Mouse (Mus musculus): ENCODE data around the gene Ppp6r2. TPM values are rescaled to one million over a fixed set of nuclear protein-coding genes. Genes with fewer than 3 reads are reported as not detected.

Ppp6r2 gene
- polyA plus RNA-seq, 1 experiment from 2014 or later: 17.2 TPM

DNA sequence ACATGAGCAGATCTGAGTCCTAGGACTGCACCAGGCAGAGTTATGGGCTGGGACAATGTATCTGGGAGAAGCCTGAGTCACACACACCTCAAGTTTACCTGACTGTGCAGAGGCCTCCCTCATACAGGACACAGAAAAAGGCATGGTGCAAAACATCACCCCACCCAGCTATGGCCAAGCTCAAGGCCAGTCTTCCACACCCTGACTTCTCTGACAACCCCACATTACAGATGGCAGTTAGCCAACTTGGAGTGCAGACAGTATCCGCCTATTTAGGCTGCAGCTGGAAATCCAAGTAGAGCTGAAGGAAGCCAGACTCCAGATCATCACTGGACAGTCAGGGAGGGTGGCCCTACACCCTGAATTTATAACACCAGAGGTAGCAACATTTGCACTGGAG lies 85.1 kb downstream of the Ppp6r2 start:
- peak; percentile 83 for ATAC-seq (ENCODE audit: low FRiP score, low TSS enrichment)
- 7% methylated on average over 1 of the region's 1 CpGs for WGBS
- Histone ChIP-seq H3K9ac (ENCODE audit: low read length) (no peak overlapping the region), H3K36me3 (ENCODE audit: control insufficient read depth, insufficient read depth, low read length) (peaks cover 42% of the 10 kb centered on the region), H3K9me3 (ENCODE audit: control insufficient read depth, low read length) (no peaks in the 10 kb centered on the region), H3K27ac (replicated peaks) (peak overlapping the region; percentile 49; the same call in 1 of the 2 replicates), H3K27me3 (ENCODE audit: control insufficient read depth, insufficient read depth, low read length) (no peaks in the 10 kb centered on the region), H3K4me2 (replicated peaks; ENCODE audit: low read depth) (no peak overlapping the region), H3K4me3 (ENCODE audit: low read depth, low read length) (no peak overlapping the region), H3K4me1 (replicated peaks; ENCODE audit: control insufficient read depth, insufficient read depth) (no peaks in the 10 kb centered on the region; the same call in 1 of the 2 replicates)
- TF ChIP-seq CTCF (IDR thresholded peaks at IDR 0.05; ENCODE audit: low read depth): no peak
- TF ChIP-seq EP300 (optimal IDR thresholded peaks at IDR 0.05): no peak
- DNase-seq (ENCODE audit: low spot score): peak; percentile 66

DNA sequence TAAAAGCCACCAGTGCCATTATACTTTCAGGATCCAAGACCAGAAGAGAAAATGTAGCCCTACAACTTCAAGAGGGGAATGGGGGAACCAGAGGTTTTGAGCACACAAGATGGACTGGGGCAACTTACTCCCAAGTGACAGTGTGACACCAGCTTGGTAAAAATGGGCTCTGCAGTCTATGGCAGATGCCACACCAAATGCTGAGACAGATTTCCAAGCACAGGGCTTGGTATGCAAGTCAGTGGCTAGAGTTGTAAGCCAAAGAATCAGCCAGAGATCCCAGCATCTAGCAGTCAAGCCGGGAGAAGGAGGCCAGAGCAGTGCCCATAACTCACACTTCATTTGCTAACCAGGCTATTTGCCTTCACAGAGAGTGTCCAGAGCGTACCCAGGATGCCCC lies 86.3 kb downstream of the Ppp6r2 start:
- no peaks in the 10 kb centered on the region for H3K27me3 ChIP-seq (ENCODE audit: control insufficient read depth, insufficient read depth, low read length)
- ATAC-seq (ENCODE audit: low FRiP score, low TSS enrichment): no peak
- no peak for TF ChIP-seq EP300 (optimal IDR thresholded peaks at IDR 0.05)
- TF ChIP-seq CTCF (IDR thresholded peaks at IDR 0.05; ENCODE audit: low read depth): no peak
- no peak for DNase-seq (ENCODE audit: low spot score)
- H3K27ac ChIP-seq (replicated peaks): no peak overlapping the region
- 97% methylated on average over 2 of the region's 2 CpGs for WGBS
- no peak overlapping the region for H3K9ac ChIP-seq (ENCODE audit: low read length)
- H3K36me3 ChIP-seq (ENCODE audit: control insufficient read depth, insufficient read depth, low read length): peaks cover 49% of the 10 kb centered on the region
- no peaks in the 10 kb centered on the region for H3K9me3 ChIP-seq (ENCODE audit: control insufficient read depth, low read length)
- H3K4me3 ChIP-seq (ENCODE audit: low read depth, low read length): no peak overlapping the region
- H3K4me2 ChIP-seq (replicated peaks; ENCODE audit: low read depth): no peak overlapping the region
- no peaks in the 10 kb centered on the region; the same call in 1 of the 2 replicates for H3K4me1 ChIP-seq (replicated peaks; ENCODE audit: control insufficient read depth, insufficient read depth)

DNA sequence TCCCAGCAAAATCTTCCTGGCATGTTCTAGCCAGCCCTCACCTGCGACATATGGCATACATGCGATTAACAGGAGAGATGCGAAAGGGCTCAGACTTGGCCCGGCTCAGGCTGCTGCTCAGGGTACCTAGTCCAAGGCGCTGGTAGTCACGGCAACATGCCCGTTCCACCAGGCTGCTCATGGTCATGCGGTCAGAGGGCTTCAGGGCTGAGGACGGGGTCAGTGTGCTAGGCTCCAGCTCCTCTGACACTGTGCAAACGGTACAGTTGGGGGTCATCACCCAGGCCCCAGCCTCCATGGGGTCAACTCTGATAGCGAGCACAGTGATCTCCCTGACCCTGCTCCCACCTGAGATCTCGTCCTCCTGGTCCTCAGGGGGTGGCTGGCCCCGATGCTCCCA lies 88.8 kb downstream of the Ppp6r2 start:
- ATAC-seq (ENCODE audit: low FRiP score, low TSS enrichment): no peak
- peaks cover 39% of the 10 kb centered on the region for H3K36me3 ChIP-seq (ENCODE audit: control insufficient read depth, insufficient read depth, low read length)
- 90% methylated on average over 13 of the region's 13 CpGs for WGBS

DNA sequence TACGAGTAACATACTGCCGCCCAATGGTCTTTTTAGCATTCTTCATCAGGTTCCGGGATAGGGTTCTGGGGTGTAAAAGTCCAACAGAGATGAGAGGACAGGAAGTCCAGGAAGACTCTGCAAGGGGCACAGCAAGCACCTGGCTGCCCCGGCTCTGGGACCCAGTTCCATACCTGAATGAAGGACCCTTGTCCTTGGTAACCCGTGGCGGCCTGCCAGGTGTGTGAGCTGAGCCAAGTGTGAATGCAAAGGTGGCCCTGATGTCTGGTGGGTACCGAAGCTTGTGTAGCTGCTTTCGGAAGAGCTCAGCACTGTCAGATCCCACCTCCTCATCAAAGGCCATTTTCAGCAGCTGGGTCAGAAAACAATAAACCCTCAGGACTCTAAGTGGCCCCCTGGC lies 89.2 kb downstream of the Ppp6r2 start:
- Histone ChIP-seq H3K9me3 (ENCODE audit: control insufficient read depth, low read length) (no peaks in the 10 kb centered on the region), H3K4me2 (replicated peaks; ENCODE audit: low read depth) (no peak overlapping the region), H3K4me1 (replicated peaks; ENCODE audit: control insufficient read depth, insufficient read depth) (no peaks in the 10 kb centered on the region; the same call in 1 of the 2 replicates), H3K27ac (replicated peaks) (no peak overlapping the region), H3K36me3 (ENCODE audit: control insufficient read depth, insufficient read depth, low read length) (peaks cover 39% of the 10 kb centered on the region), H3K9ac (ENCODE audit: low read length) (no peak overlapping the region), H3K27me3 (ENCODE audit: control insufficient read depth, insufficient read depth, low read length) (no peaks in the 10 kb centered on the region), H3K4me3 (ENCODE audit: low read depth, low read length) (no peak overlapping the region)
- DNase-seq (ENCODE audit: low spot score): no peak
- ATAC-seq (ENCODE audit: low FRiP score, low TSS enrichment): no peak
- WGBS: 96% methylated on average over 8 of the region's 8 CpGs
- TF ChIP-seq CTCF (IDR thresholded peaks at IDR 0.05; ENCODE audit: low read depth): no peak
- TF ChIP-seq EP300 (optimal IDR thresholded peaks at IDR 0.05): no peak

More for the DNA sequence above, 88.8 kb downstream of the Ppp6r2 start:
- Histone ChIP-seq H3K27me3 (ENCODE audit: control insufficient read depth, insufficient read depth, low read length) (no peaks in the 10 kb centered on the region), H3K9ac (ENCODE audit: low read length) (no peak overlapping the region), H3K27ac (replicated peaks) (no peak overlapping the region), H3K4me1 (replicated peaks; ENCODE audit: control insufficient read depth, insufficient read depth) (no peaks in the 10 kb centered on the region; the same call in 1 of the 2 replicates), H3K4me2 (replicated peaks; ENCODE audit: low read depth) (no peak overlapping the region), H3K9me3 (ENCODE audit: control insufficient read depth, low read length) (no peaks in the 10 kb centered on the region), H3K4me3 (ENCODE audit: low read depth, low read length) (no peak overlapping the region)
- TF ChIP-seq CTCF (IDR thresholded peaks at IDR 0.05; ENCODE audit: low read depth) (no peak), EP300 (optimal IDR thresholded peaks at IDR 0.05) (no peak)
- no peak for DNase-seq (ENCODE audit: low spot score)

DNA sequence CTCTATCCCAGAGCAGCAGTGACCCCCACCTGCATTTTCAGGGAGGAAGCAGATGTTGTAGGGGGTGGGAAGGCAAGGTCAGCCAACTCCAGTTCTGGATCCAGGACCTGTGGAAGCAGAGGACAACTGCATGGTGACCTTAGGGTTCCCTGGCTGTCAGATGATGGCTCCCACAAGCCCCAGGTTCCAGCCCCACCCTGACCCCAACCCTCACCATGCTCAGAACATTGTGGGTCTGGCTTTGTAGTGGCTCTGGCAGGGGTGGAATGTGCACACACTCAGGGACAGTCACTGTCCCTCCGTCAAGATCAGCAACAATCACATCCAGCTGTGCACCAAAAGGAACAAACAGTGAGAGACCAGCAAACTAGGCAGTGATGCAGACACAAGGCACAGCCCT lies 94.6 kb downstream of the Ppp6r2 start:
- Histone ChIP-seq H3K9ac (ENCODE audit: low read length) (no peak overlapping the region), H3K36me3 (ENCODE audit: control insufficient read depth, insufficient read depth, low read length) (peaks cover 31% of the 10 kb centered on the region), H3K4me3 (ENCODE audit: low read depth, low read length) (no peak overlapping the region), H3K4me1 (replicated peaks; ENCODE audit: control insufficient read depth, insufficient read depth) (no peaks in the 10 kb centered on the region), H3K9me3 (ENCODE audit: control insufficient read depth, low read length) (no peaks in the 10 kb centered on the region), H3K27me3 (ENCODE audit: control insufficient read depth, insufficient read depth, low read length) (no peaks in the 10 kb centered on the region), H3K4me2 (replicated peaks; ENCODE audit: low read depth) (no peak overlapping the region), H3K27ac (replicated peaks) (no peak overlapping the region)
- TF ChIP-seq EP300 (optimal IDR thresholded peaks at IDR 0.05): no peak
- no peak for TF ChIP-seq CTCF (IDR thresholded peaks at IDR 0.05; ENCODE audit: low read depth)
- no peak for DNase-seq (ENCODE audit: low spot score)
- WGBS: 72% methylated on average over 1 of the region's 1 CpGs
- no peak for ATAC-seq (ENCODE audit: low FRiP score, low TSS enrichment)

DNA sequence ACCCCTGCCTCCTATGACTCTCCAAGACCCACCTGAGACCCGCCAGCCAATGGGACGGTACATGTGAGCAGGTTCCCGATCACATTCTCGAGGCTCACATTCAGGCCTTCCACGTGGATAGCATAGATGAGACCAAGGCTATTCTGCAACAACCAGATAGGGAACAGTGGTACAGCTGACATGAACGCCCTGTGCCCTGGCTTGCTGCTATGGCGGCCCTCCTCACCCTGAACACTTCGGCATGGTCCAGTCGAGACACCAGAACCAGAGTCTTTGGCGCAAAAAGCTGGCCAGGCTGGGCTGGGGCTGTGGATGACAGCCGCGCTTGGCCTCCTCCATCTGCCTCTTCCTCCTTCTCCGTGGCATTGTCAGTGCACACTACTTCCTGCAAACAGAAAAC lies 96.1 kb downstream of the Ppp6r2 start:
- Histone ChIP-seq H3K9me3 (ENCODE audit: control insufficient read depth, low read length) (no peaks in the 10 kb centered on the region), H3K4me2 (replicated peaks; ENCODE audit: low read depth) (no peak overlapping the region), H3K27ac (replicated peaks) (no peak overlapping the region), H3K36me3 (ENCODE audit: control insufficient read depth, insufficient read depth, low read length) (peaks cover 22% of the 10 kb centered on the region), H3K4me1 (replicated peaks; ENCODE audit: control insufficient read depth, insufficient read depth) (no peaks in the 10 kb centered on the region), H3K27me3 (ENCODE audit: control insufficient read depth, insufficient read depth, low read length) (no peaks in the 10 kb centered on the region), H3K9ac (ENCODE audit: low read length) (no peak overlapping the region), H3K4me3 (ENCODE audit: low read depth, low read length) (no peak overlapping the region)
- DNase-seq (ENCODE audit: low spot score) (no peak), ATAC-seq (ENCODE audit: low FRiP score, low TSS enrichment) (no peak)
- WGBS: 92% methylated on average over 13 of the region's 13 CpGs
- TF ChIP-seq EP300 (optimal IDR thresholded peaks at IDR 0.05) (no peak), CTCF (IDR thresholded peaks at IDR 0.05; ENCODE audit: low read depth) (no peak)

Data from stomach, postnatal 0 days (tissue).